Mouse (Mus musculus) intestine, postnatal 0 days (tissue): ENCODE data around the gene Ahnak2. TPM values are rescaled to one million over a fixed set of nuclear protein-coding genes. Genes with fewer than 3 reads are reported as not detected.
A peak's percentile ranks its signal among the peaks of the same experiment; 100 is the strongest.

Source experiments
- ATAC-seq: fragments of 200-750 bp; cut with Nextera tagmentation; 2 replicates; pipeline ENCODE4 v1.8.0; 2017; ENCODE audit warnings: mild to moderate bottlenecking, moderate TSS enrichment, moderate library complexity
- H3K27ac ChIP-seq: fragments of 300-500 bp; sonication (generic); 2 replicates; pipeline ENCODE4 v1.5.1; 2014; ENCODE audit warnings: mild to moderate bottlenecking, low read depth, low read length, moderate library complexity
- H3K27me3 ChIP-seq: fragments of 300-500 bp; sonication (generic); replicated peaks from 2 replicates; pipeline ENCODE4 v1.6.1; 2014; ENCODE audit warnings: low read length, mixed read lengths; ENCODE audit not compliant: control insufficient read depth, insufficient read depth
- H3K36me3 ChIP-seq: fragments of 300-500 bp; sonication (generic); 2 replicates; pipeline ENCODE4 v1.6.1; 2014; ENCODE audit warnings: mild to moderate bottlenecking, moderate library complexity; ENCODE audit not compliant: control insufficient read depth, insufficient read depth
- H3K4me1 ChIP-seq: fragments of 300-500 bp; sonication (generic); replicated peaks from 2 replicates; pipeline ENCODE4 v1.6.1; 2014; ENCODE audit warnings: antibody characterized with exemption, low read length, mixed read lengths; ENCODE audit not compliant: control insufficient read depth, insufficient read depth
- H3K4me2 ChIP-seq: fragments of 300-500 bp; sonication (generic); replicated peaks from 2 replicates; pipeline ENCODE4 v1.6.1; 2014; ENCODE audit warnings: low read depth, mild to moderate bottlenecking, moderate library complexity
- H3K4me3 ChIP-seq: fragments of 300-500 bp; sonication (generic); 2 replicates; pipeline ENCODE4 v1.5.1; 2014; ENCODE audit warnings: low read depth, low read length
- H3K9ac ChIP-seq: fragments of 300-500 bp; sonication (generic); 2 replicates; pipeline ENCODE4 v1.6.1; 2014; ENCODE audit warnings: mild to moderate bottlenecking, low read depth, low read length
- H3K9me3 ChIP-seq: fragments of 300-500 bp; sonication (generic); 2 replicates; pipeline ENCODE4 v1.6.1; 2016; ENCODE audit warnings: mixed run types; ENCODE audit not compliant: control insufficient read depth
- CTCF ChIP-seq: sonication (generic); IDR thresholded peaks from 2 replicates; pipeline ENCODE4 v1.5.1; 2016; ENCODE audit warnings: low read depth, mild to moderate bottlenecking, control low read depth, antibody characterized with exemption, moderate library complexity
- WGBS: fragments of 180-500 bp; shearing (Covaris S2); extraction: QIAGEN DNeasy Blood & Tissue Kit; methylation state at CpG from one replicate; pipeline ENCODE4 v1.1.7; 2014; 5-methylcytosine and 5-hydroxymethylcytosine counted together
- polyA plus RNA-seq: library from polyadenylated mRNA; unstranded; fragments of >200 nt; fragmentation: Nextera tagmentation; extraction: Ambion mirVana; gene quantifications from 2 replicates; pipeline ENCODE4 v1.2.1, GENCODE M21; 2015

Gene Ahnak2
- polyA plus RNA-seq, 1 experiment from 2014 or later, result 1.6 TPM

- ATAC-seq, result no peak
- Histone ChIP-seq H3K4me2 (peak overlapping the region; percentile 96), H3K9ac (no peak overlapping the region), H3K4me3 (peak overlapping the region; percentile 65), H3K4me1 (no peaks in the 10 kb centered on the region), H3K9me3 (no peaks in the 10 kb centered on the region), H3K36me3 (no peaks in the 10 kb centered on the region), H3K27me3 (no peaks in the 10 kb centered on the region; the same call in 1 of the 2 replicates), H3K27ac (no peak overlapping the region)
- no peak for TF ChIP-seq CTCF
- WGBS, result 69% methylated on average over 5 of the region's 5 CpGs
These were observed 5.7 kb upstream of the Ahnak2 start for GRCm38 (mm10) chr12:112808212-112808586.

GRCm38 (mm10) chr12:112807796-112808195 lies 5.3 kb upstream of the Ahnak2 start:
- ATAC-seq, result no peak
- Histone ChIP-seq H3K4me1 (no peaks in the 10 kb centered on the region), H3K4me2 (no peak overlapping the region), H3K36me3 (no peaks in the 10 kb centered on the region), H3K9me3 (no peaks in the 10 kb centered on the region), H3K4me3 (no peak overlapping the region), H3K9ac (no peak overlapping the region), H3K27ac (no peak overlapping the region), H3K27me3 (no peaks in the 10 kb centered on the region; the same call in 1 of the 2 replicates)
- 84% methylated on average over 4 of the region's 4 CpGs for WGBS
- no peak for TF ChIP-seq CTCF

GRCm38 (mm10) chr12:112806044-112806443 lies 3.6 kb upstream of the Ahnak2 start:
- H3K27ac ChIP-seq, result no peak overlapping the region
- H3K36me3 ChIP-seq, result no peaks in the 10 kb centered on the region
- no peak overlapping the region for H3K9ac ChIP-seq
- H3K27me3 ChIP-seq, result peaks cover 8% of the 10 kb centered on the region
- TF ChIP-seq CTCF, result no peak
- no peak for ATAC-seq
- no peak overlapping the region for H3K4me3 ChIP-seq
- H3K4me1 ChIP-seq, result no peaks in the 10 kb centered on the region
- H3K9me3 ChIP-seq, result no peaks in the 10 kb centered on the region
- no peak overlapping the region for H3K4me2 ChIP-seq
- 68% methylated on average over 6 of the region's 6 CpGs for WGBS

DNA sequence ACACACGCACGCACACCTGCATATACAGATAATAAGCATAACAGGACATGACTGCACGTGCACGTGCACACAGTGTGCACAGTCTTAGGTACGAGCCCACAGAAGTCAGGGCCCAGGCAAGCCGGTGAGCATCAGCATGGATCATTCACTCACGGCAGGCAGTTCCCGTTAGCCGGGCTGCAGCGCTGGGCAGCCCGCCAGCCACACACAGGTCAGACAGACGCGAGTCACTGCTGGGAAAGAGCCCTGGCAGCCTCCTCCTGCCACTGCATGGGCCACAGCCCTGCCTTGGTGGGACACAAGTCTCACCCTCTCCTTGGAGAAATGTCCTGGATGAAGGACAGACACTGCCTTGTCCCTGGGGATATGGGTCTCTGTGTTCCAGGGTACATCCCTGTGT lies 1.6 kb upstream of the Ahnak2 start:
- no peak for TF ChIP-seq CTCF
- no peak overlapping the region for H3K27ac ChIP-seq
- H3K9ac ChIP-seq, result no peak overlapping the region
- H3K36me3 ChIP-seq, result no peaks in the 10 kb centered on the region
- H3K4me2 ChIP-seq, result no peak overlapping the region
- H3K4me1 ChIP-seq, result no peaks in the 10 kb centered on the region
- no peak for ATAC-seq
- no peaks in the 10 kb centered on the region for H3K9me3 ChIP-seq
- H3K4me3 ChIP-seq, result no peak overlapping the region
- H3K27me3 ChIP-seq, result peaks cover 14% of the 10 kb centered on the region
- 46% methylated on average over 13 of the region's 13 CpGs for WGBS

DNA sequence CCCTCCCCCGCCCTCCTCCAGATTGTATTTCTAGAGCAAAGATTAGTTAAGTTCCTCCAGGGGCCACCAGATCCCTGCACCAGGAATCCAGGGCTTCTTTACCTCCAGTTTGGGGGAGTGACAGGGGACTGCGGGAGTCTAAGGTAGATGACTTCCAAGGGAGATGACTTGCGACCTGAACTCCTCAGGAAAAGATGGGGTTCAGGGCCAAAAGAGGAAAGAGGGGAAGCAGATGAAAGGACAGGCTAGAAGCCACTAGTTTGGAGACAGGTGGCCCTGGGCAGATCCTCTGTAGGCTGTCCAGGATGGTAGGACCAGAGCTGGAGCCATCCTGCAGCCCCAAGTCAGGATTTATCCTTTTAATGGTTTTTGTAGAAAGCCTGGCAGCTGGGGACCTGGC lies 460 bp upstream of the Ahnak2 start:
- no peaks in the 10 kb centered on the region for H3K9me3 ChIP-seq
- no peak overlapping the region for H3K4me3 ChIP-seq
- H3K36me3 ChIP-seq, result no peaks in the 10 kb centered on the region
- H3K27ac ChIP-seq, result no peak overlapping the region
- peaks cover 14% of the 10 kb centered on the region for H3K27me3 ChIP-seq
- H3K4me2 ChIP-seq, result peak overlapping the region; percentile 97; the same call in 1 of the 2 replicates
- WGBS, result 30% methylated on average over 3 of the region's 3 CpGs
- no peak overlapping the region for H3K9ac ChIP-seq
- no peak for TF ChIP-seq CTCF
- 0 out of 2 replicates have a peak, but pooled peaks cover 3% of the 10 kb centered on the region for H3K4me1 ChIP-seq
- no peak for ATAC-seq

- no peak overlapping the region for H3K4me3 ChIP-seq
- no peaks in the 10 kb centered on the region for H3K9me3 ChIP-seq
- 0 out of 2 replicates have a peak, but pooled peaks cover 3% of the 10 kb centered on the region for H3K4me1 ChIP-seq
- TF ChIP-seq CTCF, result peak; percentile 86
- H3K4me2 ChIP-seq, result no peak overlapping the region
- peaks cover 14% of the 10 kb centered on the region for H3K27me3 ChIP-seq
- H3K9ac ChIP-seq, result no peak overlapping the region
- peak; percentile 45; the same call in 1 of the 2 replicates for ATAC-seq
- no peak overlapping the region for H3K27ac ChIP-seq
- WGBS, result 12% methylated on average over 4 of the region's 4 CpGs
- no peaks in the 10 kb centered on the region for H3K36me3 ChIP-seq
These were observed 2.0 kb downstream of the Ahnak2 start for GRCm38 (mm10) chr12:112800476-112800875.
